ENCODE assay signal across 9 mouse cellular contexts in the genomic region with DNA sequence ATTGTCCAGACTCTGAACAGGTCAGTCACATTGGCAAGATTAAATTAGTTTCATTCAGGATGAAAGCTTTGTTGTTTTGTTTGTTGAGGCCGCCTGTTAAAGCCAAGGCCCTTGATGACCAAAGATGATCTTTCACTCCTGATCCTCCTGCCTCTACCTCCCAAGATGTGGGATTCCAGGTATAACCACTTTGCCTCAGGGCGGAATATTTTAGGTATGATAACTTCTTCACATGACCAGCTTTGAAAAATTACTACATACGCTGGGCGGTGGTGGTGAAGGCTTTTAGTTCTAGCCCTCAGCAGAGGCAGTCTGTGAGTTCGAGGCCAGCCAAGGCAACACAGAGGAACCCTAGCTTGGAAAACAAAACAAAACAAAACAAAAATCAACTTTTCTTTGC. TPM values are rescaled to one million over a fixed set of nuclear protein-coding genes. Genes with fewer than 3 reads are reported as not detected.
A peak's percentile ranks its signal among the peaks of the same experiment; 100 is the strongest.
DNase-seq lines count a peak whose midpoint lies in the region; ATAC-seq and TF ChIP-seq lines count a peak whose summit lies in the region.
"Had no signal": no experiment of that assay in that cellular context is flagged by ENCODE, and none has a peak within 500 bp of the region (broad histone marks: within the 10 kb centered on the region; RNA-seq: fewer than 3 reads in every experiment).

No protein-coding gene starts in this region.

- H3K27me3 ChIP-seq in kidney, embryonic 14.5 days (ENCODE audit: control insufficient read depth, insufficient read depth, low read length), result no peaks in the 10 kb centered on the region
- peaks cover 6% of the 10 kb centered on the region; the same call in 1 of the 2 replicates for H3K27me3 ChIP-seq in hindbrain, embryonic 13.5 days
- H3K27me3 ChIP-seq in midbrain, embryonic 13.5 days, result peaks cover 5% of the 10 kb centered on the region; the same call in 1 of the 2 replicates

- 74% methylated on average over 5 of the region's 5 CpGs for WGBS in kidney, embryonic 14.5 days
- WGBS in hindbrain, embryonic 13.5 days, result 81% methylated on average over 5 of the region's 5 CpGs
- WGBS in midbrain, embryonic 13.5 days, result 75% methylated on average over 5 of the region's 5 CpGs

- no peak for ATAC-seq in kidney, embryonic 14.5 days (ENCODE audit: low FRiP score, low TSS enrichment)
- no peak for ATAC-seq in hindbrain, embryonic 13.5 days (ENCODE audit: low FRiP score)
- ATAC-seq in midbrain, embryonic 13.5 days, result no peak
- ATAC-seq in monocyte, adult 5-6 weeks (replicated peaks; ENCODE audit: insufficient number of reproducible peaks, low FRiP score, low TSS enrichment, poor library complexity, severe bottlenecking), result no peak

- peak overlapping the region; percentile 69 for H3K4me2 ChIP-seq in kidney, embryonic 14.5 days (replicated peaks; ENCODE audit: low read depth, low read length)
- H3K4me2 ChIP-seq in hindbrain, embryonic 13.5 days, result peak overlapping the region; percentile 97
- H3K4me2 ChIP-seq in midbrain, embryonic 13.5 days (replicated peaks), result peak overlapping the region; percentile 97; the same call in 1 of the 2 replicates

- peak overlapping the region; percentile 66; the same call in 1 of the 2 replicates for H3K4me3 ChIP-seq in kidney, embryonic 14.5 days (ENCODE audit: low read length)
- H3K4me3 ChIP-seq in bone marrow macrophage, adult 2 months (ENCODE audit: insufficient read depth, low read length), result peak overlapping the region; percentile 94
- no peak overlapping the region for H3K4me3 ChIP-seq in hindbrain, embryonic 13.5 days
- H3K4me3 ChIP-seq in midbrain, embryonic 13.5 days (replicated peaks), result no peak overlapping the region

- TF ChIP-seq POLR2A in bone marrow macrophage, adult 2 months (IDR thresholded peaks at IDR 0.05; ENCODE audit: borderline replicate concordance, low read depth, low read length), result no peak

- peaks cover 6% of the 10 kb centered on the region; the same call in 1 of the 2 replicates for H3K4me1 ChIP-seq in kidney, embryonic 14.5 days (ENCODE audit: control insufficient read depth, insufficient read depth, low read length)
- H3K4me1 ChIP-seq in bone marrow macrophage, adult 2 months (ENCODE audit: control insufficient read depth, insufficient read depth, low read length), result peaks cover 36% of the 10 kb centered on the region
- peaks cover 20% of the 10 kb centered on the region for H3K4me1 ChIP-seq in hindbrain, embryonic 13.5 days (replicated peaks)
- H3K4me1 ChIP-seq in midbrain, embryonic 13.5 days (replicated peaks), result peaks cover 16% of the 10 kb centered on the region

- no peaks in the 10 kb centered on the region for H3K9me3 ChIP-seq in kidney, embryonic 14.5 days (ENCODE audit: control insufficient read depth, low read length)
- H3K9me3 ChIP-seq in hindbrain, embryonic 13.5 days, result no peaks in the 10 kb centered on the region
- H3K9me3 ChIP-seq in midbrain, embryonic 13.5 days, result no peaks in the 10 kb centered on the region

- DNase-seq in kidney, adult 18-20 months, result no peak
- DNase-seq in cerebellum, adult 18-20 months, result no peak
- no peak for DNase-seq in gastrocnemius, postnatal 25 days

- peak overlapping the region; percentile 69; the same call in 1 of the 2 replicates for H3K9ac ChIP-seq in kidney, embryonic 14.5 days (ENCODE audit: low read depth, low read length)
- H3K9ac ChIP-seq in hindbrain, embryonic 13.5 days, result no peak overlapping the region
- no peak overlapping the region for H3K9ac ChIP-seq in midbrain, embryonic 13.5 days (replicated peaks)

- H3K27ac ChIP-seq in kidney, embryonic 14.5 days (ENCODE audit: low read depth, low read length), result no peak overlapping the region
- peak overlapping the region; percentile 98 for H3K27ac ChIP-seq in bone marrow macrophage, adult 2 months (ENCODE audit: insufficient read depth, low read depth, low read length)
- no peak overlapping the region for H3K27ac ChIP-seq in hindbrain, embryonic 13.5 days
- no peak overlapping the region for H3K27ac ChIP-seq in midbrain, embryonic 13.5 days

- TF ChIP-seq CTCF in bone marrow macrophage, adult 2 months (IDR thresholded peaks at IDR 0.05; ENCODE audit: low read depth, low read length), result no peak

- H3K36me3 ChIP-seq in kidney, embryonic 14.5 days (ENCODE audit: control insufficient read depth, insufficient read depth, low read length), result no peaks in the 10 kb centered on the region
- no peaks in the 10 kb centered on the region for H3K36me3 ChIP-seq in hindbrain, embryonic 13.5 days
- no peaks in the 10 kb centered on the region for H3K36me3 ChIP-seq in midbrain, embryonic 13.5 days

RNA-seq across cellular contexts. Expression of gene Anxa5, which starts 1.3 kb away (rescaled TPM):
- polyA plus RNA-seq in kidney, embryonic 14.5 days (2014; fragmentation: Nextera tagmentation; extraction: Ambion mirVana), result 224 and 244 TPM in 2 replicates
- 833 and 897 TPM in 2 replicates for polyA plus RNA-seq in bone marrow macrophage, adult 2 months (2012; ENCODE audit: insufficient read depth, insufficient read length, missing spikeins)
- polyA plus RNA-seq in hindbrain, embryonic 13.5 days (2015; fragmentation: Nextera tagmentation; extraction: Ambion mirVana), result 85.5 and 88.8 TPM in 2 replicates
- 49.5 and 57.5 TPM in 2 replicates for polyA plus RNA-seq in midbrain, embryonic 13.5 days (2015; fragmentation: Nextera tagmentation; extraction: Ambion mirVana)
- 119 to 215 TPM (median 164 TPM) in 3 replicates for total RNA-seq in monocyte, adult 5-6 weeks (2017)
- total RNA-seq in gastrocnemius, postnatal 25 days (2021), result 10 to 100 TPM; 50.7 to 67.3 TPM

RNA-seq across cellular contexts. Expression of gene 1810062G17Rik, which starts 1.3 kb away (rescaled TPM):
- polyA plus RNA-seq in kidney, embryonic 14.5 days (2014; fragmentation: Nextera tagmentation; extraction: Ambion mirVana), result 1.8 and 2.1 TPM in 2 replicates
- not detected in 2 replicates for polyA plus RNA-seq in bone marrow macrophage, adult 2 months (2012; ENCODE audit: insufficient read depth, insufficient read length, missing spikeins)
- 0.30 TPM in 1 of 2 replicates, not detected in the other for polyA plus RNA-seq in hindbrain, embryonic 13.5 days (2015; fragmentation: Nextera tagmentation; extraction: Ambion mirVana)
- polyA plus RNA-seq in midbrain, embryonic 13.5 days (2015; fragmentation: Nextera tagmentation; extraction: Ambion mirVana), result 0.71 TPM in 1 of 2 replicates, not detected in the other
- total RNA-seq in monocyte, adult 5-6 weeks (2017), result not detected in 3 replicates
- not detected for total RNA-seq in gastrocnemius, postnatal 25 days (2021)
- total RNA-seq: common myeloid progenitor, adult 5-6 weeks had no signal

RNA-seq across cellular contexts. Expression of gene Gm11549, which starts 47.2 kb away (rescaled TPM):
- not detected in 2 replicates for polyA plus RNA-seq in kidney, embryonic 14.5 days (2014; fragmentation: Nextera tagmentation; extraction: Ambion mirVana)
- not detected in 2 replicates for polyA plus RNA-seq in bone marrow macrophage, adult 2 months (2012; ENCODE audit: insufficient read depth, insufficient read length, missing spikeins)
- 0.38 and 0.53 TPM in 2 replicates for polyA plus RNA-seq in hindbrain, embryonic 13.5 days (2015; fragmentation: Nextera tagmentation; extraction: Ambion mirVana)
- polyA plus RNA-seq in midbrain, embryonic 13.5 days (2015; fragmentation: Nextera tagmentation; extraction: Ambion mirVana), result 0.52 and 0.71 TPM in 2 replicates
- not detected in 3 replicates for total RNA-seq in monocyte, adult 5-6 weeks (2017)
- total RNA-seq in gastrocnemius, postnatal 25 days (2021), result not detected
- total RNA-seq: common myeloid progenitor, adult 5-6 weeks had no signal

Comparison
In these comparisons a context has a peak if more than half of its experiments do, and no peak if none do; other contexts are left out.
1. H3K4me3 ChIP-seq: peak in kidney, embryonic 14.5 days (single experiment) and bone marrow macrophage, adult 2 months (single experiment); none in hindbrain, embryonic 13.5 days (single experiment) and midbrain, embryonic 13.5 days (single experiment).
2. Peak in every context shown above with its lines, with median percentiles within 50 percentile points of each other: H3K4me2 ChIP-seq.